Mouse (Mus musculus) liver, embryonic 11.5 days (tissue): ENCODE results near the gene Slc5a5. TPM values are rescaled to one million over a fixed set of nuclear protein-coding genes. Genes with fewer than 3 reads are reported as not detected.

Experiments
- ATAC-seq: fragments of 200-750 bp; cut with Nextera tagmentation; replicated peaks from 2 replicates; pipeline ENCODE4 v1.8.0; 2017; ENCODE audit warnings: moderate number of reproducible peaks, mild to moderate bottlenecking, moderate TSS enrichment, moderate library complexity; ENCODE audit not compliant: low FRiP score
- DNase-seq: peaks from one replicate; pipeline ENCODE4 v3.0.0-alpha.2; 2017; ENCODE audit warnings: low spot score
- H3K27ac ChIP-seq: fragments of 300-500 bp; sonication (generic); 2 replicates; pipeline ENCODE4 v1.5.1; 2014; ENCODE audit warnings: mild to moderate bottlenecking, low read depth, low read length, control low read depth
- H3K27me3 ChIP-seq: fragments of 300-500 bp; sonication (generic); replicated peaks from 2 replicates; pipeline ENCODE4 v1.6.1; 2014; ENCODE audit warnings: low read length, mixed read lengths; ENCODE audit not compliant: control insufficient read depth, insufficient read depth
- H3K36me3 ChIP-seq: fragments of 300-500 bp; sonication (generic); 2 replicates; pipeline ENCODE4 v1.6.1; 2014; ENCODE audit warnings: mild to moderate bottlenecking, low read length, moderate library complexity, mixed read lengths; ENCODE audit not compliant: control insufficient read depth, insufficient read depth
- H3K4me1 ChIP-seq: fragments of 300-500 bp; sonication (generic); replicated peaks from 2 replicates; pipeline ENCODE4 v1.6.1; 2014; ENCODE audit warnings: low read length, mixed read lengths; ENCODE audit not compliant: control insufficient read depth, insufficient read depth
- H3K4me2 ChIP-seq: fragments of 300-500 bp; sonication (generic); 2 replicates; pipeline ENCODE4 v1.6.1; 2014; ENCODE audit warnings: mild to moderate bottlenecking, control low read depth, moderate library complexity
- H3K4me3 ChIP-seq: fragments of 300-500 bp; sonication (generic); 2 replicates; pipeline ENCODE4 v1.5.1; 2014; ENCODE audit warnings: low read depth, low read length, control low read depth
- H3K9ac ChIP-seq: fragments of 300-500 bp; sonication (generic); 2 replicates; pipeline ENCODE4 v1.6.1; 2014; ENCODE audit warnings: low read depth, low read length, control low read depth
- H3K9me3 ChIP-seq: fragments of 300-500 bp; sonication (generic); 2 replicates; pipeline ENCODE4 v1.6.1; 2016; ENCODE audit warnings: low read length, inconsistent platforms, mixed read lengths; ENCODE audit not compliant: control insufficient read depth
- WGBS: fragments of 180-500 bp; shearing (Covaris S2); extraction: QIAGEN DNeasy Blood & Tissue Kit; methylation state at CpG from one replicate; pipeline ENCODE4 v1.1.7; 2014; 5-methylcytosine and 5-hydroxymethylcytosine counted together
- polyA plus RNA-seq: library from polyadenylated mRNA; unstranded; fragments of >200 nt; fragmentation: Nextera tagmentation; extraction: Ambion mirVana; gene quantifications from 2 replicates; pipeline ENCODE4 v1.2.1, GENCODE M21; 2014

The Slc5a5 gene
- polyA plus RNA-seq = 0.18 and 0.34 TPM in 2 replicates

GRCm38 (mm10) chr8:70892022-70892895 lies at the start of gene Slc5a5:
Gene Slc5a5, minus strand, starts transcription at chr8:70892757.
- H3K4me3 ChIP-seq = peak within 1 kb of the TSS; percentile 29
- H3K36me3 ChIP-seq = peaks cover 18% of the 10 kb centered on the region
- no peak within 1 kb of the TSS for H3K27ac ChIP-seq
- H3K9me3 ChIP-seq = no peaks in the 10 kb centered on the region
- no peak for ATAC-seq
- H3K4me1 ChIP-seq = peaks cover 20% of the 10 kb centered on the region
- no peak within 1 kb of the TSS; the same call in 1 of the 2 replicates for H3K9ac ChIP-seq
- H3K27me3 ChIP-seq = peaks cover 43% of the 10 kb centered on the region
- peak within 1 kb of the TSS; percentile 45 for H3K4me2 ChIP-seq
- WGBS = 5% methylated on average over 80 of the region's 80 CpGs
- DNase-seq = no peak

DNA sequence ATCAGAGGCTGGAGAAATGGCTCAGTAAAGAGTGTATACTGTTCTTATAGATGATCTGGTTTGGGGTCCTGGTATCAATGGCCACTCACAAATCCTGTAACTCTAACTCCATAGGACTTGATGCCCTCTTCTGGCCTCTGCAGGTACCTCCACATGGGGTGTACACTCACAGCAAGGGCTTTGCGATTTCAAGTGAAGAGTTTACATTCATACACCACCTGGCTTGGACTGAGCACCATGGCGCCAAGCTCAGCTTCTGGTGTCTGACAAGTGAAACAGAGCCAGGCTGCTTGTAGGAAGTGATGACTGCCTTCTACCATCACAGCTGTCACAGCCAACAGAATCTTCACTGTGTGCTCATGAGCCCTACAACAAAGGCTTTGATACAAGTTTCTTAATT lies 48.9 kb upstream of the Slc5a5 start:
- Histone ChIP-seq H3K9ac (no peak overlapping the region), H3K4me1 (no peaks in the 10 kb centered on the region), H3K36me3 (no peaks in the 10 kb centered on the region), H3K27me3 (no peaks in the 10 kb centered on the region), H3K9me3 (no peaks in the 10 kb centered on the region), H3K4me2 (no peak overlapping the region), H3K4me3 (no peak overlapping the region), H3K27ac (no peak overlapping the region)
- ATAC-seq = no peak
- WGBS = 55% methylated on average over 2 of the region's 2 CpGs
- DNase-seq = no peak

- Histone ChIP-seq H3K36me3 (no peaks in the 10 kb centered on the region), H3K4me2 (no peak overlapping the region), H3K27me3 (no peaks in the 10 kb centered on the region), H3K4me3 (no peak overlapping the region), H3K4me1 (no peaks in the 10 kb centered on the region), H3K9ac (no peak overlapping the region), H3K27ac (no peak overlapping the region), H3K9me3 (no peaks in the 10 kb centered on the region)
- peak; percentile 18 for DNase-seq
- ATAC-seq = no peak
- 85% methylated on average over 6 of the region's 6 CpGs for WGBS
Measured at GRCm38 (mm10) chr8:70937200-70937599, 44.6 kb upstream of the Slc5a5 start.

GRCm38 (mm10) chr8:70934786-70935185 lies 42.2 kb upstream of the Slc5a5 start:
- no peak overlapping the region for H3K4me3 ChIP-seq
- H3K27ac ChIP-seq = no peak overlapping the region
- ATAC-seq (no peak), DNase-seq (no peak)
- WGBS = 60% methylated on average over 7 of the region's 7 CpGs
- H3K9ac ChIP-seq = no peak overlapping the region
- H3K4me2 ChIP-seq = no peak overlapping the region
- no peaks in the 10 kb centered on the region for H3K9me3 ChIP-seq
- H3K4me1 ChIP-seq = no peaks in the 10 kb centered on the region
- no peaks in the 10 kb centered on the region for H3K36me3 ChIP-seq
- no peaks in the 10 kb centered on the region for H3K27me3 ChIP-seq

- Histone ChIP-seq H3K4me2 (no peak overlapping the region), H3K4me3 (no peak overlapping the region), H3K4me1 (no peaks in the 10 kb centered on the region), H3K9ac (no peak overlapping the region), H3K27ac (no peak overlapping the region), H3K27me3 (no peaks in the 10 kb centered on the region), H3K9me3 (no peaks in the 10 kb centered on the region), H3K36me3 (no peaks in the 10 kb centered on the region)
- ATAC-seq (no peak), DNase-seq (no peak)
- whole genome bisulfite sequencing = 91% methylated on average over 4 of the region's 4 CpGs
Measured at GRCm38 (mm10) chr8:70933036-70933435, 40.5 kb upstream of the Slc5a5 start.

- Histone ChIP-seq H3K9ac (no peak overlapping the region), H3K27ac (no peak overlapping the region), H3K36me3 (no peaks in the 10 kb centered on the region), H3K4me2 (no peak overlapping the region), H3K4me1 (no peaks in the 10 kb centered on the region), H3K9me3 (no peaks in the 10 kb centered on the region), H3K4me3 (no peak overlapping the region), H3K27me3 (no peaks in the 10 kb centered on the region)
- DNase-seq = no peak
- WGBS = 90% methylated on average over 11 of the region's 11 CpGs
- no peak for ATAC-seq
Measured at GRCm38 (mm10) chr8:70931731-70932130, 39.2 kb upstream of the Slc5a5 start.

DNA sequence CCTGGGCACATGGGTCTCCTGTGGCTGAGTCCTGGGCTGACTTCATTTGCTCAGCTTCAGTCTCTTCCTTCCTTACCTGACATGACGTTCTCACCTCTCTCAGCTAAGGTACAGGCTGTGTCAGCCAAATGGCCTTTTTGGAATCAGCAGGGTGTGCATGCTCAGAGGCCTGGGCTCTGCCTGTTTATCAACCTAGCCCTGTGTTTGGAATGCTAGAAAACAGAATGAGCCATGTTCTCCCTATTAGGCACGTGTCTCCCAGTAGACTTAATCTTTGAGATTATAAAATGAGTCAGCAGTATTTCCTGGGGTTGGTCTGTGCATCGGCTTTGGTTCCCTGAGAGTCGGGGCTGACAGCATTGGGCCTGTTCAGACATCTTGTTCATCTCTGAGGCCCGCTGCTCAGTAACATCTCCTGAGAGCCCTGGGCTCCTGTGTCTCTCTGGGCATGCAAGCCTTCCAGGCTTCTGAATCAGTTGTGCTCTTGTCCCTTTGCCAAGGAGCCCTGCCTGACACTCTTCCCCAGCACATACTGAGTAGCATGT lies 36.3 kb upstream of the Slc5a5 start:
- no peak overlapping the region for H3K9ac ChIP-seq
- no peaks in the 10 kb centered on the region for H3K9me3 ChIP-seq
- H3K27ac ChIP-seq = no peak overlapping the region
- H3K4me2 ChIP-seq = no peak overlapping the region
- DNase-seq (no peak), ATAC-seq (no peak)
- H3K4me3 ChIP-seq = no peak overlapping the region
- H3K36me3 ChIP-seq = no peaks in the 10 kb centered on the region
- H3K27me3 ChIP-seq = no peaks in the 10 kb centered on the region
- 59% methylated on average over 5 of the region's 5 CpGs for WGBS
- no peaks in the 10 kb centered on the region for H3K4me1 ChIP-seq

DNA sequence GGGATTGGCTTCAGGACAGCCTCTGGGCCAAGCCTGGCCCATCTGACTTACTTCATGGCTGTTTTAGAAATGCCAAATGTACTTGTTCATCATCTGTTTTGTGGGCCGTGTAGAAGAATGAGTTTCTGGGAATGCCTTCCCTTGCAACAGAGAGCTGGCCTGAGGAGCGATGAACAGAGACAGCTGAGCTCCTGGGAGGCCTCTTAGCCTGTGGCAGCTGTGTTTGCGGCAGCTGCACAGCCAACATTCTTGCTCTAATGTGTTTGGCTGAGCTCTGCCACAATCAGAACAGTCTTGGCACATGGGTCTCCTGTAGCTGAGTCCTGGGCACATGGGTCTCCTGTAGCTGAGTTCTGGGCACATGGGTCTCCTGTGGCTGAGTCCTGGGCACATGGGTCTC lies 35.5 kb upstream of the Slc5a5 start:
- DNase-seq = no peak
- Histone ChIP-seq H3K4me2 (no peak overlapping the region), H3K36me3 (no peaks in the 10 kb centered on the region), H3K4me3 (no peak overlapping the region), H3K27ac (no peak overlapping the region), H3K9me3 (no peaks in the 10 kb centered on the region), H3K9ac (no peak overlapping the region), H3K27me3 (no peaks in the 10 kb centered on the region), H3K4me1 (no peaks in the 10 kb centered on the region)
- 86% methylated on average over 3 of the region's 3 CpGs for WGBS
- ATAC-seq = no peak

GRCm38 (mm10) chr8:70926396-70926795 lies 33.8 kb upstream of the Slc5a5 start:
- 81% methylated on average over 5 of the region's 5 CpGs for WGBS
- Histone ChIP-seq H3K9ac (no peak overlapping the region), H3K4me2 (no peak overlapping the region), H3K4me1 (no peaks in the 10 kb centered on the region), H3K27ac (no peak overlapping the region), H3K9me3 (no peaks in the 10 kb centered on the region), H3K36me3 (no peaks in the 10 kb centered on the region), H3K27me3 (no peaks in the 10 kb centered on the region), H3K4me3 (no peak overlapping the region)
- ATAC-seq (no peak), DNase-seq (no peak)
